Mouse (Mus musculus) liver, embryonic 14.5 days (tissue): ENCODE measurements at regions not wholly inside any gene's neighbourhood (a gene's known extent, or its start where the extent isn't known, plus 50 kb on each side); places are given as distances from the start of the nearest gene placed in this dataset.
A peak's percentile ranks its signal among the peaks of the same experiment; 100 is the strongest.

Source experiments
- ATAC-seq: fragments of 200-750 bp; cut with Nextera tagmentation; 2 replicates; pipeline ENCODE4 v1.8.0; 2017; ENCODE audit warnings: moderate number of reproducible peaks, mild to moderate bottlenecking, moderate library complexity; ENCODE audit not compliant: insufficient read depth
- DNase-seq, 3 experiments: peaks; one replicate each; pipeline ENCODE4 v3.0.0-alpha.2; 2012 to 2013; ENCODE audit warnings: low read depth in 3 of 3, low spot score in 3 of 3
- H3K27ac ChIP-seq: fragments of 300-500 bp; sonication (generic); 2 replicates; pipeline ENCODE4 v1.5.1; 2014; ENCODE audit warnings: moderate library complexity, mild to moderate bottlenecking, control low read depth, inconsistent platforms
- H3K27me3 ChIP-seq: fragments of 300-500 bp; sonication (generic); 2 replicates; pipeline ENCODE4 v1.6.1; 2014; ENCODE audit warnings: mild to moderate bottlenecking, low read length, moderate library complexity; ENCODE audit not compliant: control insufficient read depth, insufficient read depth
- H3K36me3 ChIP-seq: fragments of 300-500 bp; sonication (generic); replicated peaks from 2 replicates; pipeline ENCODE4 v1.6.1; 2014; ENCODE audit warnings: low read depth; ENCODE audit not compliant: control insufficient read depth, insufficient read depth
- H3K4me1 ChIP-seq, 2 experiments: fragments of 200-500 bp in 1 of 2; fragments of 300-500 bp in 1 of 2; sonication (generic) in 1 of 2; replicated peaks; 2 replicates each; pipeline ENCODE4 v1.6.1; 2012 to 2014; ENCODE audit warnings: antibody characterized with exemption in 1 of 2, inconsistent platforms in 1 of 2, low read length in 1 of 2; ENCODE audit not compliant: control insufficient read depth in 2 of 2, insufficient read depth in 2 of 2
- H3K4me2 ChIP-seq: fragments of 300-500 bp; sonication (generic); 2 replicates; pipeline ENCODE4 v1.6.1; 2014; ENCODE audit warnings: low read depth, mild to moderate bottlenecking, control low read depth, moderate library complexity
- H3K4me3 ChIP-seq, 2 experiments: fragments of 200-500 bp in 1 of 2; fragments of 300-500 bp in 1 of 2; sonication (generic) in 1 of 2; 2 replicates each; pipeline ENCODE4 v1.5.1; 2012 to 2014; ENCODE audit warnings: low read depth in 2 of 2, low read length in 2 of 2, mild to moderate bottlenecking in 2 of 2, control low read depth in 1 of 2, inconsistent platforms in 1 of 2, moderate library complexity in 1 of 2; ENCODE audit not compliant: insufficient read depth in 1 of 2
- H3K9ac ChIP-seq: fragments of 300-500 bp; sonication (generic); replicated peaks from 2 replicates; pipeline ENCODE4 v1.6.1; 2014; ENCODE audit warnings: mild to moderate bottlenecking, control low read depth, moderate library complexity
- H3K9me3 ChIP-seq: fragments of 300-500 bp; sonication (generic); 2 replicates; pipeline ENCODE4 v1.6.1; 2016; ENCODE audit warnings: low read length, mixed read lengths; ENCODE audit not compliant: control insufficient read depth
- CTCF ChIP-seq: IDR thresholded peaks from 2 replicates; pipeline ENCODE4 v1.5.1; 2016; ENCODE audit warnings: antibody characterized with exemption, low read depth, control low read depth
- EP300 ChIP-seq: IDR thresholded peaks from 2 replicates; pipeline ENCODE4 v1.6.1; 2016; ENCODE audit warnings: antibody characterized with exemption, low read depth
- WGBS: fragments of 180-500 bp; shearing (Covaris S2); extraction: QIAGEN DNeasy Blood & Tissue Kit; methylation state at CpG from one replicate; pipeline ENCODE4 v1.1.7; 2014; ENCODE audit not compliant: insufficient replicate concordance; 5-methylcytosine and 5-hydroxymethylcytosine counted together

DNA sequence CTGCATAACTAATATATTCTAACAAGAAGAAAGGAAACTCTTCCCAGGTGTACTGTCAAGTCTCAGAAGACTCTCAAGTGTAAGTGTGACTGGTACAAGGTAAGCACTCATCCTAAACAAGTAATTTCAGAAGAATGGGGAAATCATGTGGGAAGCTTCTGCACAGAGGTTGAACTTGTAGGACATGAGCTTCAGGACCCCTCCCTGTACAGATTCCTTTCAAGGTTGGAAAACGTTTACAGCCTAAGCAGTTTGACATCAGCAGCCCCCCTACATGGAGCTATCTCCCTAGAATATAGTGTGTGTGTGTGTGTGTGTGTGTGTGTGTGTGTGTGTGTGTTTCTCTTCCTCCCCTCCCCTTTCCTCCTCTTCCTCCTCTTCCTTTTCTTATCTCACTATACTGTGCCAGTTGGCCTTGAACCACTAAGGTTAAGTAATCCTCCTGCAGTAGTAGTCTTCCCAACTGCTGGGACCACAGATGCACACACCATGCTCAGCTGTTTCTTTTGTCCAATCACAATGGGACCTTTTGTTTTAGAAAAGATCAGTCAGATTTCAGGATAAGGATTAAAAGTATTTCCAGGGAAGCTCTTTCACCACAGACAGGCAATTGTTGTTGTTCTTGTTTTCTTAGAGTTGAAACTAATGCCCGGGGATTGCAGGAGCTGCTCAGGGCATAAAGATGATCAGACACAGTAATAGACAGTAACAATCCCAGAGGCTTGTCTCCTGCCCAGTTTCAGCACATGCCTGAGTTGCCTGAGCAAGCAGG lies 89.3 kb downstream of the Fam161a start:
- no peaks in the 10 kb centered on the region for H3K9me3 ChIP-seq
- TF ChIP-seq EP300 (no peak), CTCF (no peak)
- no peak overlapping the region for H3K4me3 ChIP-seq
- no peak overlapping the region for H3K27ac ChIP-seq
- H3K36me3 ChIP-seq: no peaks in the 10 kb centered on the region
- H3K4me1 ChIP-seq: no peaks in the 10 kb centered on the region
- no peaks in the 10 kb centered on the region for H3K27me3 ChIP-seq
- WGBS: 42% methylated on average over 2 of the region's 2 CpGs
- H3K9ac ChIP-seq: no peak overlapping the region
- no peak overlapping the region for H3K4me2 ChIP-seq
- DNase-seq: no peak
- no peak for ATAC-seq

GRCm38 (mm10) chr11:23097223-23097490 lies 89.8 kb downstream of the Fam161a start:
- WGBS: 54% methylated on average over 2 of the region's 2 CpGs
- Histone ChIP-seq H3K27me3 (no peaks in the 10 kb centered on the region), H3K9me3 (no peaks in the 10 kb centered on the region), H3K4me3 (no peak overlapping the region), H3K36me3 (no peaks in the 10 kb centered on the region), H3K9ac (no peak overlapping the region), H3K4me2 (no peak overlapping the region), H3K27ac (no peak overlapping the region), H3K4me1 (no peaks in the 10 kb centered on the region)
- no peak for TF ChIP-seq CTCF
- no peak for TF ChIP-seq EP300
- no peak for ATAC-seq
- no peak for DNase-seq

- WGBS: 60% methylated on average over 9 of the region's 9 CpGs
- no peak overlapping the region for H3K27ac ChIP-seq
These were observed 107.3 kb downstream of the Fam161a start for GRCm38 (mm10) chr11:23114636-23115035.

DNA sequence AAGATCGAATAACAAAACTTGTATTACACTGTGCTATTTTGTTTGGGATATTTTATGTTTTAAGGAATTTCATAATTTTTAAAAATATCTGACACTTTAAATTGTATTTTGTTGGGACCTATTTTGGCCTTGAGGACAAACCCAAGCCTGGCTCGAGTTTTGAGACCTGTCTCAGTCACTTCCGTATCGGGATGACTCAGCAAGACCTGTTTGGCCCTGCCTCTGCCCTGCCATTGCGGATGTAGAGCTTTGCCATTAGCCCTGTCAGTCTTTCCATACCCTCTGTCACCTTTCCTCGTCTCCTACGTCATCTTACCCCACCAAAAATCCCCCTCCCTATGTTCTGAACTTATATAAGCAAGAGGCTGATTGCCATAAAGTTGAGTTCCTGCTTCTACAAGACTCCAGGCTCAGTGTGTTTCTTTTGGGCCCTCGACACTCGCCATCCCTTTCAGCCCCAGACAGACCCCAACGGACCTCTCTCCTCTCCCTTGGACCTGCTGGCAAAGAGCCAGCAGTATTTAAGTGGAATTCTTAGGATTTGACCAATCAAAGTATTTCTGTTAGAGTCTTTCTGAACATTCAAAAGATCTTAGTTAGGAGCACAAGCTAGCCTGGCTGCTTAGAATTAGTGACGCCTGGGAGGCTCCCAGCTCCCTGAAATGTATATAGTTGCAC lies 113.3 kb downstream of the Fam161a start:
- no peak overlapping the region for H3K9ac ChIP-seq
- ATAC-seq: no peak
- WGBS: 74% methylated on average over 11 of the region's 11 CpGs

More at GRCm38 (mm10) chr11:23114636-23115035, 107.3 kb downstream of the Fam161a start:
- DNase-seq (no peak), ATAC-seq (no peak)
- H3K36me3 ChIP-seq: no peaks in the 10 kb centered on the region
- no peaks in the 10 kb centered on the region for H3K4me1 ChIP-seq
- no peak overlapping the region for H3K4me3 ChIP-seq
- H3K9ac ChIP-seq: no peak overlapping the region
- no peaks in the 10 kb centered on the region for H3K27me3 ChIP-seq
- no peaks in the 10 kb centered on the region for H3K9me3 ChIP-seq
- TF ChIP-seq EP300 (no peak), CTCF (no peak)
- H3K4me2 ChIP-seq: no peak overlapping the region

DNA sequence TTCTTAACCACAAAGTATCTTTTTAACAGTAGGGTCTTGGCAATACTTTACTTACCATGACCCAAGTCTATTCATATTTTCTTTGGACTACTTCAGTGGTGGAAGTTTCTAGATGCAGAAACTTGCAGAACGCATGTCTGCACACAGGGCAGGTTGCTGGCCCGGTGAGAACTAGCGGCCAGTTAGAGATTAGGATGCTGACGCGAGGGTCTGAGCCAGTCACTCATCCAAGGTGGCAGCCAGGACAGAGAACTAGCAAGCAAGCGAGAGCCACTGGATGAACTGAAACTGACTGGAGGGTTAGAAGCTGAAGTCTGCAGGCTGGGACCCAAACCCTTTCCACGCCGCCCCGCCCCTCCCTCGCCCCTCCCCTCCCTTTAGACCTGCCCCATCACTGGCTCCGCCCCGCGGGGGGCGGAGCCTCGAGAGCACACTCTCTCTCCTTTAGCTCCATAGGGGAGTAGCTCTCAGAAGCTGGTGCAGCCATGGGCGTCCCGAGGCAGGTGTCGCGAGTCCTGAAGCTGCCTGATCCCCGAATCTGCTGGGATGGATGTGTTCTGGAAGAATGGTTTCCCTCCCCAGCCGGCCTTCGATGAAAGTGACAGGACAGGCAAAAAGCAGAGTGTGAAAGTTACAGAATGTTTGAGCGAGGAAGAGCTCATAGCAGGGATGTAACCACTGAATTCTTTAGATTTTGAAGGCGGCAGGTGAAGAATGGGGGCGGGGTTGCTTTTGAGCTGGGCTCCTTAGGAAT lies 117.0 kb downstream of the Fam161a start:
- peak overlapping the region; percentile 38 to 68 for H3K4me3 ChIP-seq
- 3% methylated on average over 24 of the region's 25 CpGs for WGBS
- TF ChIP-seq EP300: no peak
- no peak for TF ChIP-seq CTCF
- H3K27ac ChIP-seq: no peak overlapping the region
- H3K9ac ChIP-seq: no peak overlapping the region
- DNase-seq: peak; percentile 46 to 50 (median 47)
- peaks cover 0 to 6% of the 10 kb centered on the region in 2 experiments; a peak in 2 of 4 replicates for H3K4me1 ChIP-seq
- H3K9me3 ChIP-seq: no peaks in the 10 kb centered on the region
- H3K36me3 ChIP-seq: no peaks in the 10 kb centered on the region
- ATAC-seq: peak; percentile 83
- no peaks in the 10 kb centered on the region for H3K27me3 ChIP-seq
- peak overlapping the region; percentile 64 for H3K4me2 ChIP-seq

More for the DNA sequence above, 113.3 kb downstream of the Fam161a start:
- TF ChIP-seq CTCF (no peak), EP300 (no peak)
- H3K27me3 ChIP-seq: no peaks in the 10 kb centered on the region
- no peak overlapping the region for H3K4me3 ChIP-seq
- H3K4me2 ChIP-seq: no peak overlapping the region
- H3K27ac ChIP-seq: no peak overlapping the region
- H3K4me1 ChIP-seq: peaks cover 0 to 6% of the 10 kb centered on the region in 2 experiments; a peak in 2 of 4 replicates
- H3K36me3 ChIP-seq: no peaks in the 10 kb centered on the region
- H3K9me3 ChIP-seq: no peaks in the 10 kb centered on the region
- DNase-seq: no peak
